Mouse (Mus musculus): ENCODE data around the gene 4930452B06Rik. TPM values are rescaled to one million over a fixed set of nuclear protein-coding genes. Genes with fewer than 3 reads are reported as not detected.

The 4930452B06Rik gene
- total RNA-seq, 2 experiments from 2014 or later, result 4.6 to 5.2 TPM

DNA sequence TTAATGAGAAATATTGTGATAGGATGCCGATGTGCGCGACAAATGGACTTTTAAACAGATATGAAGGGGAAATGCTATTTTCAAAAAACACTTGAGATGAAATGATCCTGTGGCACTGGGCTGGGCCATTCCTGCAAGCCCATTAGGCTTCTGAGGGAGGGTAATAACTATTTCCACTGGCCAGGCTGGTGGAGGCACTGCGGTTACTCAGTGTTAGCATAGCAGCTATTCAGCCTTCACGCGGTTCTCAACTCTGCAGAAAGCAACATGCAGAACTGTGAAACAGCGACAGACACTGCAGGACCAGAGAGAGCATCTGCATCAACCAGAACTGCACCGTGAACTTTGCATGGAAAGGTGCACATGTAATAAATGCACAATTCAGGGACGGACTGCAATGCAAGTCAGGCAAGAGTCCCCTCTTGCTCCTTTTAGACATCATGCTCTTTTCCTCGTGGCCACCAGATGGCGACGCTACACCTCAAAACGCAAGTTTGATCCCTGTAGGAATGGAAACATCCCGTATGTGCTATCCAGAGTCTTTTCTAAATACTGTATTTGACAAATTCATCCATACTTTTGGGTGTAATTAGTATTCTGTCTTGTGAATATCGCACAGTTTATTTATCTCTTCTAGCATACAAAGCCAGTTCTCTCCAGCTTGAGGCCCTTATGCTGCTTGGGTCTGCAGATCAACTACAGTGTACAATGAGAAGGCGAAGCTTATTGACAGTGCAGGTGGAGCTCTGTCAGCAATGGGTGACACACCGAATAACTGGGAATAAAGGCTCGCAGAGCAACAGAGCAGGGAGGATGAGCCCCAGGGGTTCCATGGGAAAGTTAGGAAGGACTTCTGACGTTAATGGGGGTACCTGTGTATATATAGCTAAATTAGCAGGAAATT is 205.6 kb downstream of the 4930452B06Rik start:
- DNase-seq (ENCODE audit: extremely low spot score in 1 of 2, low spot score in 1 of 2), result peak; percentile 56 to 77

GRCm38 (mm10) chr14:8459759-8460158 is 206.3 kb downstream of the 4930452B06Rik start:
- no peak for DNase-seq (ENCODE audit: extremely low spot score in 1 of 2, low spot score in 1 of 2)

- DNase-seq (ENCODE audit: extremely low spot score in 1 of 2, low spot score in 1 of 2), result no peak
Observed at GRCm38 (mm10) chr14:8451117-8451516, 214.9 kb downstream of the 4930452B06Rik start.

DNA sequence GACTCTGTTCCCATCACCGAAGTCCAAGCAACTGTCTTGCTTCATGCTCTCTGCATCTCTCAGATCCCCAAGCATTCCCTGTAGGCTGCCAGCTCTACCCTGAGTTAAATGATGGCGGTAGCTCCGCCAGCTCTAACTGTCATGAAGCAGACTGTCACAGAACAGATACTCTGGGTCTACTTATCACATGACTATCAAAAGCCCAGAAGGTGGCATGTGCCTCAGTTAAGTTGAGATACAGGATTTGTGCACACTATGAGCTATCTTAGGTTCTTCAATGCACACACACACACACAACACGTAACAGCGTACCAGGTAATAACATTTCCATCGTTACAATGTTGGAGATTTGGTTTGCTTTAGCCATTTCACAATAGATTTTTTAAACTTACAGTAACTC is 215.7 kb downstream of the 4930452B06Rik start:
- DNase-seq (ENCODE audit: extremely low spot score in 1 of 2, low spot score in 1 of 2), result no peak

DNA sequence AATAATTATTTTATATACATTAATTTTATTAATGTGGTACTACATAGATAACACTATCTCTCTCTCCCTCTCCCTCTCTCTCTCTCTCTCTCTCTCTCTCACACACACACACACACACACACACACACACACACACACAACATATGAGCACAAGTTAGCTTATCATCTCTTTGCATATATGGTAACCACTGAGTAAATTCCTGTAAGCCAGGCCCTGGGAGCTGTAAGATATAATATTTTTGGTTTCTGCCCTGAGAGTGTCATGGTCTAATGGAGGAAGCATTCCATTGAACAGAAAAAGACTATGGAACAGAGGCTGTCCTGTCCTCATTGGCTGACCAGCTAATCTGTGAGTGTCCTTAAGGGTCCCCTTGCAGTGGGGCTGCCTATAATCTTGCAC is 216.7 kb downstream of the 4930452B06Rik start:
- no peak for DNase-seq (ENCODE audit: extremely low spot score in 1 of 2, low spot score in 1 of 2)

- DNase-seq (ENCODE audit: extremely low spot score in 1 of 2, low spot score in 1 of 2), result no peak
Observed at GRCm38 (mm10) chr14:8447352-8447751, 218.7 kb downstream of the 4930452B06Rik start.

- no peak for DNase-seq (ENCODE audit: extremely low spot score in 1 of 2, low spot score in 1 of 2)
Observed at GRCm38 (mm10) chr14:8444363-8444762, 221.7 kb downstream of the 4930452B06Rik start.

DNA sequence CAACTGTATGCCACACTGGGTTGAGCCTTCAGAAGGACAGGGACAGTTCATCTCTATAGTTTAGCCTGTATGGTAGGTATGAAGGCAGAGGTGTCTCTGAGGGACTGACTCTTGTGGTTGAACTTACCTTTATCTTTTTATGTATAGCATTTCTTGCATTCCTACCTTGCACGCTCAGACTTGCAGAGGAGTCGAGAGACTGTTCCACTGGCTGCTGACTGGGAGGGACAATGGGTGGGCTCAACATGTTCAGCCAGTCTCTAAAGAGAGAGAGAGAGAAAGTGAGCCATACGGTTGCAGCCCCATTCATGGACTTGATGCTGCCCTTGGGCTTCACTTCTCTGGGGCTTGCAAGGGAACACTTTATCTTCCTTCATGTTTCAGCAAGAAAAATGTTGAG is 223.3 kb downstream of the 4930452B06Rik start:
- DNase-seq (ENCODE audit: extremely low spot score in 1 of 2, low spot score in 1 of 2), result no peak

DNA sequence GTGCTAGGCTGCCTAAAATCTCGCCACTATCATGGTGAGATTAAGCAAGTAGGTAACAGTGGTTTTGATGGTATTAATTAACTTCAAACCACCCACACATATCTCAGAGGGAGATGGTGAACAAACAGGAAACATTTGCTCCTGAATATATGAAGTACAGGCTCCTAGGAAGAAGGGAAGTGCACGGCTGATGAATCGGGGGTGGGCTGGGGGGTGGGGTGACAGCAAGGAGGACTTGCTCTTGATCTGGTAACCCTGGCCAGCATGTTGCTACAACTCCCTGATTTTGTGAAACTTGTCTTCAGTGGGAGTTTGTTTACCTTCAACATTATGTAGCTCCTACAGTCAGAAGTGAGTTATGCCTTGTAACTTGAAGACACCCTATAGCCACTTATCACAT is 224.4 kb downstream of the 4930452B06Rik start:
- no peak for DNase-seq (ENCODE audit: extremely low spot score in 1 of 2, low spot score in 1 of 2)

GRCm38 (mm10) chr14:8430611-8431230 is 235.3 kb downstream of the 4930452B06Rik start:
- no peak for DNase-seq (ENCODE audit: extremely low spot score in 1 of 2, low spot score in 1 of 2)

DNA sequence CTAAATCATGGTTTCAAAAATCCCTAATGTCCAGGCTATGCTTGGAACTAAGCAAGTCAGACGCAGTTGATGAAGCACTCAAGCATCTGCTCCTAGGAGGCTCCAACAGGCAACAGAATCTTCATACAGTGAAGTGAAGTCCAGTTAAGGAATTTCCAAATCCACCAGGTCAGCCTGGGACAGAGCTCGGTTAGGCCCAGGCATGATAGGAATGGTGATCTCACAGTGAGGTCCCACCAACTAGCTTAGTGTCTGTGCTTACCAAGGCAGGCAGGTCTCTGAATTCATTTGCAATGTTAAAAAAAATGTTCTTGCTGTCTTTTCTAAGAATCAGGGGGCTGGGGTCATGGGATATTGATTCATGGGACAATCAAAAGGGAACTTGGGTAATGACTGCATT is 236.3 kb downstream of the 4930452B06Rik start:
- DNase-seq (ENCODE audit: extremely low spot score in 1 of 2, low spot score in 1 of 2), result no peak

GRCm38 (mm10) chr14:8422833-8423232 is 243.2 kb downstream of the 4930452B06Rik start:
- no peak for DNase-seq (ENCODE audit: extremely low spot score in 1 of 2, low spot score in 1 of 2)

GRCm38 (mm10) chr14:8421199-8421787 is 244.7 kb downstream of the 4930452B06Rik start:
- no peak for DNase-seq (ENCODE audit: extremely low spot score in 1 of 2, low spot score in 1 of 2)

DNA sequence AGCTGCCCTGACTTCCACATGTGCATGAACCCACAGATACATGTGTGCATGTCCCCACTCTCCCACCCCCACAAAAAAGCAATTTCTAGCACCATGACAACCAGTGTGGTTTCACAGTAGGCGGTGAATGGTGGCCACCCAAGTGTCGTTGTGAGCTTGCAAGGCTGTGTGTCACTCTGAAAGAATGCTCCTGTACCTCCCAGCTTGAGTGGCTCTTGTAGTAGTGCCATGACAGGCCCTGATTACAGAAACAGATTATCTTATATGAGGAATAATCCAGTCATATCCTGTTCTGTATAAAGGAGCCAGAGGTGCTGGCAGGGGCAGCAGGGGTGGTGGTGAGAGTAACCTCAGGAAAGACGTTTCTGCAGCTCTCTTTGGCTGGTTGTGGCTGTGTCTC is 247.4 kb downstream of the 4930452B06Rik start:
- no peak for DNase-seq (ENCODE audit: extremely low spot score in 1 of 2, low spot score in 1 of 2)

DNA sequence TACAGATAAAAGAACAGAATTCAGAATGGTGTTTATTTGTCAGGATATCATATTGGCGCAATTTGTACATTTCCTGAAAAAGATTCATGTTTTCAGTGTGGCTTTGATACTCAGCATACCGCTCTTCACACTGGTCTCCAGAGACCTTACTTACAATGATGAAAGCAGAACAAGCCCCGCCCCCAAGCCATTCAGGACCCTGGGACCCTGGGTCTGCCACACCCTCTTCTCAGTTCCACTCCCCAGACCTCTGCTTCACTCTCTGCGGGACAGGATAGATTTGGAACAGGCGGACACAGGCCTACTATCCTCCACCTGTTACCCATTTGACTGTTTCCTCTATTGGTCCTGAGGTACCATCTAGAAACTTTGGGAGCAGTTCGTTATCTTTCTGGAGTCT is 260.1 kb downstream of the 4930452B06Rik start:
- DNase-seq (ENCODE audit: extremely low spot score in 1 of 2, low spot score in 1 of 2), result no peak

- no peak for DNase-seq (ENCODE audit: extremely low spot score in 1 of 2, low spot score in 1 of 2)
Observed at GRCm38 (mm10) chr14:8403310-8403709, 262.7 kb downstream of the 4930452B06Rik start.

- DNase-seq (ENCODE audit: extremely low spot score in 1 of 2, low spot score in 1 of 2), result no peak
Observed at GRCm38 (mm10) chr14:8398507-8398906, 267.5 kb downstream of the 4930452B06Rik start.

DNA sequence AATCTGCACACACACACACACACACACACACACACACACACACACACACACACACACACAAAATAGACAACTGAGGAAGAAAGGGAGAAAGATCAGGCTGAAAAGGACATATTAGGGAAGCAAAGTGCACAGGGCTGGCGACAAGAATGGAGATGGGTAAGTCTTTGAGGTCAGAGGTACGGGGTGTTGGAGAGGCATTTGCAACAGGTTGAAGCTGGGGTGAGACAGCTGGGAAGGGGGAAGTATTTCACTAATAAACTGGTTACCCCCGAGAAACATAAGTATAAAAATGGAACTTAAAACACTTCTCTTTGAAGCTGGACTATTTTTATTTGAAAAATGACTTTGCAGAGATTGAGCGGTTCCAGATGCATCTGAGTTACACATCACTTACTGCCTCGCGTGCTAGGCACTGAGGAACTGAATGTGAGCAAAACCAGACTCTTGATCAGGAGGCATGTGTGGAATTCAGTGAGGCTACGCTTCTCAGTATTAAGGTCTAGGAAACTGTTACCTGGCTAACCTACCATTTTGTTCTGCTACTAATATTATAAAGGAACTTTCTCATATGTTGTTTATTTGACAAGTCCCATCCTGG is 270.3 kb downstream of the 4930452B06Rik start:
- DNase-seq (ENCODE audit: extremely low spot score in 1 of 2, low spot score in 1 of 2), result no peak

GRCm38 (mm10) chr14:8392181-8392825 is 273.7 kb downstream of the 4930452B06Rik start:
- DNase-seq (ENCODE audit: extremely low spot score in 1 of 2, low spot score in 1 of 2), result no peak
